Comparison of ENCODE assay signal across 12 mouse cellular contexts in the genomic region with DNA sequence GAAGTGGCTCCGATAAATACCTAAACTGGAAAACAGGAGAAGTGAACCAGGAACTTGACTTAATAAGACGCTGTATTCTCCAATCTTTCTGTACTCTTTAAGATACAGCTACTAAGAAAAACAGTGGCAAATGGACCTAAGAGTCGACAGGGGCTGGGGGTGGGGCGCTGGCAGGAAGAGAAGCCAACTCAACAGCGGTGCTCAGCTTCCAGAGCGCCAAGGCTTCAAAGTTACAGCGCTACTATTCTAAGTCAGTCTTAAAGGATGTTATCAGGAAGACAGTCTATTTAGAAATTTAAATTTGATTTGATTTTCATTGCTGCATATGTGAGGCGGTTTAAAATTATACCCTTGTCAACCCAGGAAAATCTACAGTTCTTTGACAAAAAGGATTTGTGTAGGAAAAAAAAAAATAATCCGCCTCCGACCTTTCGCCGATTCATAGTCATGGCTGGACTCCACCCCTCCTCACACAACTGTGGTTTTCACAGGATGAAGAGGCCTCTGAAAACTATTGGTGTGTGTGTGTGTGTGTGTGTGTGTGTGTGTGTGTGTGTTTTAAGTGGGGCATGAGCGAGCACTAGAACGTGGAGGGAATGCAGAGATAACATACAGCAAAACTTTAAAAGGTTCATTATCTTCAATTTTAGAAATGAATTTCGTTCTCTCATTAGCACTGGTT. TPM values are rescaled to one million over a fixed set of nuclear protein-coding genes. Genes with fewer than 3 reads are reported as not detected.
A peak's percentile ranks its signal among the peaks of the same experiment; 100 is the strongest.
DNase-seq lines count a peak whose midpoint lies in the region; ATAC-seq lines count a peak whose summit lies in the region.
"Had no signal": no experiment of that assay in that cellular context is flagged by ENCODE, and none has a peak within 500 bp of the region (broad histone marks: within the 10 kb centered on the region; RNA-seq: fewer than 3 reads in every experiment).

No protein-coding gene starts in this region.

- DNase-seq in heart, adult 11 months, result peak; percentile 31
- DNase-seq in heart, adult 18-20 months, result no peak
- DNase-seq in CD4-positive helper T cell, adult 2 months (ENCODE audit: low read depth, low spot score), result peak; percentile 66
- DNase-seq in naive thymus-derived CD4-positive, alpha-beta T cell, adult 2 months (ENCODE audit: low read depth), result peak; percentile 58
- no peak for DNase-seq in cerebellum, postnatal 4 days (ENCODE audit: low spot score in 2 of 2)
- DNase-seq in layer of hippocampus, adult 9-11 months, result no peak
- DNase-seq in spleen, postnatal 4 days (ENCODE audit: low spot score in 2 of 2), result no peak
- DNase-seq: B cell, adult 2 months; kidney, postnatal 10 days had no signal

- peak; percentile 57 to 63; a peak in 3 of 4 replicates for ATAC-seq in hematopoietic stem cell, adult 5-6 weeks (replicated peaks in 1 of 2; ENCODE audit: insufficient read depth in 1 of 2, low FRiP score in 2 of 2, low TSS enrichment in 1 of 2, low read depth in 1 of 2, poor library complexity in 2 of 2, severe bottlenecking in 2 of 2)
- ATAC-seq: forebrain, embryonic 16.5 days; intestine, embryonic 16.5 days had no signal

RNA-seq across cellular contexts. Expression of gene Galnt7, which starts 15.1 kb away (rescaled TPM):
- total RNA-seq in heart, adult 18-20 months (2021), result 1 to 10 TPM; 4.9 to 5.6 TPM
- total RNA-seq in hematopoietic stem cell, adult 5-6 weeks (2017), result 17.9 and 18.8 TPM in 2 replicates

Comparison
In these comparisons a context has a peak if more than half of its experiments do, and no peak if none do; other contexts are left out.
1. DNase-seq: peak in heart, adult 11 months (single experiment), CD4-positive helper T cell, adult 2 months (single experiment) and naive thymus-derived CD4-positive, alpha-beta T cell, adult 2 months (single experiment); none in heart, adult 18-20 months (0 of 2), cerebellum, postnatal 4 days (0 of 2), layer of hippocampus, adult 9-11 months (single experiment) and spleen, postnatal 4 days (0 of 2).